Mouse (Mus musculus): ENCODE results near the gene Ube2l3. TPM values are rescaled to one million over a fixed set of nuclear protein-coding genes. Genes with fewer than 3 reads are reported as not detected.
A peak's percentile ranks its signal among the peaks of the same experiment; 100 is the strongest.
"Not testable (repeated sequence)": the region's sequence is repeated elsewhere in the genome, so short reads cannot be mapped to it uniquely, and the experiment has no call there.

Ube2l3 gene
- polyA plus RNA-seq, 1 experiment from 2014 or later, result 394 TPM

DNA sequence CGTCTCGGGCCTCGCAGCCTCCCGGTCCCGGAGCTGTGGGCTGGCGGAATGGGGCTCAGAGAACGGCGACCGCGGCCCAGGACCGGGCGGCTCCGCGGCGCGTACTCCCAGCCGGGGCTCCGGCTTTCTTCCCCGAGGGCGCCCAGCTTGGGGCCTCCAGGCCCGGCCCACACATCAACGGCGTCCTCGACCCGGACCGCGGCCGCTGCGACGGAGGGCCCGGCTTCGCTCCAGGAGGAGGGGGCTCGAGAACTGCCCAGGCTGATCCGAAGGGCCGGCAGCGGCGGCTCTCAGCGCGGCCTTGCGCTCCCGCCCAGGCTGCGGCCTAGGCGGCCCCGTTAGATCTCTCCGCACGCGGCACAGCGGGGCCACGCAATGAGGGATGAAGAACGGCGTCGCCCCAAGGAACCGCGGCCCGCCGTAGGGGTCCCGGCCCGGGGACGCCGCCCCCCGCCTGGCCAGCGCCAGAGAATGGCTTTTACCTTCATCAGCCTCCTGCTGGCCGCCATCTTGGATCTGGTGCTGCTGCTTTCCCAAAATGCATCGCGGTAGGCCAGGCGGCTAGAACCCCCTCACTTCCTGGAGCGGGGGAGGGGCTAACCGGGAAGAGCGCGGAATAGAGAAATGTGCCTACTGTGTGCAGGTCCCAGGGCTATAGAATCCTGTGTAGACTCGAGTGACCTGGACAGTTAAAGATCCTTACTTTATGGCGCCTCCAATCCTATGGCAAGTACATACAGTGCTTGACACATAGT is 1.3 kb downstream of the Ube2l3 start:
- H3K36me3 ChIP-seq, result peaks cover 15% of the 10 kb centered on the region
- peaks cover 16% of the 10 kb centered on the region for H3K4me1 ChIP-seq (replicated peaks)
- peaks cover 2% of the 10 kb centered on the region for H3K27me3 ChIP-seq (ENCODE audit: insufficient read depth, poor library complexity, severe bottlenecking)
- under 1% methylated on average over 72 of the region's 72 CpGs for WGBS
- H3K9me3 ChIP-seq, result no peaks in the 10 kb centered on the region
- peak; percentile 86 for DNase-seq (ENCODE audit: low spot score)
- H3K4me3 ChIP-seq, result peak overlapping the region; percentile 100
- H3K27ac ChIP-seq, result peak overlapping the region; percentile 99

DNA sequence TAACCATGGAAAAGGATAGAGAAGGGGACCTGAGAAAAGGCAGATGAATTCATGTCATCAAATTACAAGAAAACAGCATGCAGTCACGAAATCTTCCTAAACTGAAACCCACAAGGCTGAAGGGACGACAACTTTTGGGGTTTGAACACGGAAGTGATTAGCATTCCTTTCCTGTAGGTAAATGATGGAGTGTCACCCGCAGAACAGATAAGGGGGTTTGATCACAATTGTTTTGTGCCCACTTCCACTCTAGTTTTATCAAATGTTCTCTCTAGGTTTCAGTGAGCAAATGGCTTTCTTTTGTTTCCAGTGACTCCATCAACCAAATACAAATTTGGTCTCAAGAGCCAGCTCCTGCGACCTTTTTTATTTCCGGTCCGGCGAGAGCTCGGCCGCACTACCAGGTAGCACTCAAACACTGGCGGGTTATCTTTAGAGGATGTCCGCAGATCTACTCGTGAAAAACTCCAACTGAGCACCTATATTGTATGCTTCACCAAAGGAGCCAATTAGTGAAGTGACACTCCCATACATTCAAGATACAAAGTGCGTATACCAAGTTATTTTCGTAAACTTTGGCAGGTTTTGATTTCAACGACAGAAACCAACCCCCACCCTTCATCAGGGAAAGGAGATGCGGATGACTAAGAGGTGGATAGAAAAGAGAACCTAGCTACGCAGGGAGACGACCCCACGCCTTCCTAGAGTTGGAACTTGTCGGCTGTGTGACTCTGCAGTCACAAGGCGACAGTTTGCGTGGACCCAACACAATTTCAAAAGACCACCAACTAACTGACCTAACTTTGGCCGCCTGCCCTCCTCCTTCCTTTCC is 2.1 kb downstream of the Ube2l3 start:
- peak overlapping the region; percentile 100 for H3K4me3 ChIP-seq
- DNase-seq (ENCODE audit: low spot score), result no peak
- peak overlapping the region; percentile 99 for H3K27ac ChIP-seq
- peaks cover 23% of the 10 kb centered on the region for H3K36me3 ChIP-seq
- H3K27me3 ChIP-seq (ENCODE audit: insufficient read depth, poor library complexity, severe bottlenecking), result no peaks in the 10 kb centered on the region
- no peaks in the 10 kb centered on the region for H3K9me3 ChIP-seq
- 9% methylated on average over 24 of the region's 24 CpGs for WGBS
- peaks cover 16% of the 10 kb centered on the region for H3K4me1 ChIP-seq (replicated peaks)

DNA sequence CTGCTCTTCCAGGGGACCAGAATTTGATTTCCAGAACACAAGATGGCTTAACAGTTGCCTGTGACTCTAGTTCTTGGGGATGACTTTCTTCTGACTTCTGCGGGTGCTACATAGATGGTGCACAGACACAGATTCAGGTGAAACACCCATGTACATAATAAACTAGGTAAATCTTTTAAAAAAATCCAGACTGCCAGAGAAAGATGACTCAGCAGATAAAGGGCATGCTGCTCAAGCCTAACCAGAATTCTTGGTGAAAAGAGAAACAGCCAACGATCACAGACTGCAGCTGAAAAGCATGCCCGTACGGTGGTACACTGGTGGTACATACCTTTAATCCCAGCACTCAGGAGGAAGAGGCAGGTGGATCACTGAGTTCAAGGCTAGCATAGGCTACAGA is 8.6 kb downstream of the Ube2l3 start:
- no peak for DNase-seq (ENCODE audit: low spot score)
- H3K27ac ChIP-seq, result no peak overlapping the region
- WGBS, result 98% methylated on average over 4 of the region's 4 CpGs
- no peak overlapping the region for H3K4me3 ChIP-seq
- H3K27me3 ChIP-seq (ENCODE audit: insufficient read depth, poor library complexity, severe bottlenecking), result no peaks in the 10 kb centered on the region
- H3K9me3 ChIP-seq, result no peaks in the 10 kb centered on the region
- no peaks in the 10 kb centered on the region for H3K4me1 ChIP-seq (replicated peaks)
- peaks cover 69% of the 10 kb centered on the region for H3K36me3 ChIP-seq

DNA sequence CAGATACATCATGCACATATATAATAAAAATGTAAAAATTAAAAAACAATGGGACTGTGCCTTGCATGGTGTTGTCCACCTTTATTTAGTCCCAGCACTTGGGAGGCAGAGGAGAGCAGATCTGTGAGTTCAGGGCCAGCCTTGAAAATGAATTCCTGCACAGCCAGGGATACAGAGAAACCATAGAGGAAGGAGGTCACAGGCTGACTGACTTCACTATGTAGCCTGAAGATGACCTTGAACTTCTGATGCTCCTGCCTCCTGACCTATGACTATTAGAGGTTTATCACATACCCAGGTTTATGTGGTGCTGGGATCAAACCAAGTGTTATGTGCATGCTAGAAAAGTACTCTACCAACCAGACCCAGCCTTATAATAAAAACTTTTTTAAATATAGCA is 17.0 kb downstream of the Ube2l3 start:
- Histone ChIP-seq H3K4me3 (no peak overlapping the region), H3K9me3 (0 out of 2 replicates have a peak, but pooled peaks cover 3% of the 10 kb centered on the region), H3K4me1 (replicated peaks) (no peaks in the 10 kb centered on the region), H3K27me3 (ENCODE audit: insufficient read depth, poor library complexity, severe bottlenecking) (no peaks in the 10 kb centered on the region), H3K36me3 (peaks cover 46% of the 10 kb centered on the region), H3K27ac (no peak overlapping the region)
- no peak for DNase-seq (ENCODE audit: low spot score)

DNA sequence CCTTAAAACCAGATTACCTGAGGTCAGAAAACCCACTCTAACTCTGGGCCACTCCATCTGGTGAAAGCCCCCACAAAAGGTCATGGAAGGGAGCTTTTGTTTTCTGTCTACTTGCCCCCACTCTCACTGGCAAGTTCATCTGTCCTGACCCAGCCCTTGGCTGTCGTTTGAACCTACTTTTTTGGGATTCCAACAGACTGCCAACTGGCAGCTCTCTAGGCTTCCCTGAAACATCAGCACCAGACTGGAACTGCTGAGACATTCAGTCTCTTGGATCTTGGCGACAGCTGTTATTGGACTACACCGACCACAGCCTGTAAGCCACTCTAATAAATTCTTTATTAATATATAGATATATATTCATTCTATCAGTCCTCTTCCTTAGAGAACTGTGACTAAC is 19.4 kb downstream of the Ube2l3 start:
- no peaks in the 10 kb centered on the region for H3K27me3 ChIP-seq (ENCODE audit: insufficient read depth, poor library complexity, severe bottlenecking)
- DNase-seq (ENCODE audit: low spot score), result no peak
- H3K4me3 ChIP-seq, result no peak overlapping the region
- H3K4me1 ChIP-seq (replicated peaks), result no peaks in the 10 kb centered on the region
- 0 out of 2 replicates have a peak, but pooled peaks cover 3% of the 10 kb centered on the region for H3K9me3 ChIP-seq
- H3K36me3 ChIP-seq, result peaks cover 46% of the 10 kb centered on the region
- no peak overlapping the region for H3K27ac ChIP-seq
- 87% methylated on average over 3 of the region's 3 CpGs for WGBS

DNA sequence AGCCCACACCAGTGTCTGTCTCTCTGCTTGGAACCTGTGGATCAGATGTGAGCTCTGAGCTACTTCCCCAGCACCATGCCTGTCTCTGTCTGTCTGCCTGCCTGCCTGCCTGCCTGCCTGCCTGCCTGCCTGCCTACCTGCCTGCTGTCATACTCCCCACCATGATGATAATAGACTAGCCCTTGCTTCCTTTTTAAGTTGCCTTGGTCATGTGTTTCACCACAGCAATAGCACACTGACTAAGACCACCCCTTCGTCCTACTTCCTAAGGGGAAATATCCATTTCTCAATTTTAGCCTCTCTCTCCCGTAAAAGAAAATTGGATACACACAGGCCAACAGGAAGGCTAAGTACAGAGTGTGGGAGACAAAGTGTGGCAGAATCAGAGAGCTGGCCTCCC is 20.3 kb downstream of the Ube2l3 start:
- Histone ChIP-seq H3K4me3 (no peak overlapping the region), H3K27me3 (ENCODE audit: insufficient read depth, poor library complexity, severe bottlenecking) (no peaks in the 10 kb centered on the region), H3K27ac (no peak overlapping the region), H3K9me3 (0 out of 2 replicates have a peak, but pooled peaks cover 3% of the 10 kb centered on the region), H3K36me3 (peaks cover 46% of the 10 kb centered on the region), H3K4me1 (replicated peaks) (no peaks in the 10 kb centered on the region)
- no peak for DNase-seq (ENCODE audit: low spot score)
- WGBS, result 91% methylated on average over 2 of the region's 2 CpGs

DNA sequence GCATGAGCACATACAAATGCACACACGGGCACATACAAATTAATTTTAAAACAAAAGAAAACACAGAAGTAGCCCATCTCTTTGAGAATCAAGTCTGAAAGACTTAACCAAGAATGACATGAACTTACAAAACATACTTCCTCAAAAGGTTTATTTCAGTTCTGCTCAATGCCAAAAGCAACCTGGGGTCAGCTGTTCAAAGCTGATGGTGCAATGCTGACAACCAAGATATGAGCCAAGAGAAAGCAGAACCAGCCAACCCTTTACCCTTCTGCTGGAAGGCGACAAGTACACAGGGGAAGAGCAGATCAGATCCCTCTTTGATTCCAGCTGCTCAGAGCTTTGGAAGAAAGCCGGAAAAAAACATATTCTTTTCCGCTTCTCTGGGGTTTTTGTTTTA is 21.1 kb downstream of the Ube2l3 start:
- Histone ChIP-seq H3K36me3 (peaks cover 44% of the 10 kb centered on the region), H3K9me3 (0 out of 2 replicates have a peak, but pooled peaks cover 3% of the 10 kb centered on the region), H3K27me3 (ENCODE audit: insufficient read depth, poor library complexity, severe bottlenecking) (no peaks in the 10 kb centered on the region), H3K27ac (no peak overlapping the region), H3K4me1 (replicated peaks) (no peaks in the 10 kb centered on the region), H3K4me3 (no peak overlapping the region)
- 87% methylated on average over 4 of the region's 4 CpGs for WGBS
- DNase-seq (ENCODE audit: low spot score), result no peak

DNA sequence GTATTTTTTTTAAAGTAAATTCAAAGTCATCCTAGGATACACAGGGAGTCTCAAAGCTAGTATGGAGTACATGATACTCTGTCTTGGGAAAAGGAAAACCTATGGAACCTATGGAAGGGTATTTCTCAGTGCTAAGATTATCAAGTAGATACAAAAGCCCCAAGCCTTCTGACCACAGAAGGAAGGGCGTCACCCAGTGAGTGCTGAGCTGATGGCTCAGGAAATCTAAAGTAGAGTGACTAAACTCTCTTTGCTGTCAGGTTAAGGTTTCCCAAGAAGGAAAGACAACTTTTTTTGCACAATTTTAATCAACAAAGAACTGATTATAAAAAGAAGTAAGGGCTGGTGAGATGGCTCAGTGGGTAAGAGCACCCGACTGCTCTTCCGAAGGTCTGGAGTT is 22.7 kb downstream of the Ube2l3 start:
- 94% methylated on average over 3 of the region's 3 CpGs for WGBS

DNA sequence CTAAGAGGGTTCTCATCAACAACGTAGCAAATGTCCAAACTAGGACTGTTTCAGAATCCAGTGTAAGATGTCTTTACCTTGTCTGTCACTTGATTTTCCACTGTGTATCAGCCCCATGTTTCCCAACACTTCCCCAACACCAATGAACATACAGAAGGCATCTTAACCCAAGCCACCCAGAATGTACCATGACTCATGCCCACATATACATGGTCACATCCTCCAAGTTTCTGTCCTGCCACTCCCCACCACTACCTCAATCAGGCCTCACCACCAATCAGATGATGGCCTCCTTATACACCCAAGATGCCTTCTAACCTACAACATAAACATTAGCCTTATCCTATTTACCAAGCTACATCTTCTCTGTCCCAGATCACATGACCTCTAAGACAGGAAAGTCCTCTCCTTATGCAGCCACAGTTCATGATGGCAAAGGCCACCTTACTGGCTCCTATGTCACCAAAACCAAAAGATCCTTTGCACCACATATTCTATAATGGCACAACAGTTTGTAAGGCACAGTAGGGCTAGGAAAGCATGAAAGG is 24.8 kb downstream of the Ube2l3 start:
- no peak for DNase-seq (ENCODE audit: low spot score)
- H3K27me3 ChIP-seq (ENCODE audit: insufficient read depth, poor library complexity, severe bottlenecking), result no peaks in the 10 kb centered on the region
- no peak overlapping the region for H3K4me3 ChIP-seq
- no peak overlapping the region for H3K27ac ChIP-seq
- H3K36me3 ChIP-seq, result peaks cover 60% of the 10 kb centered on the region
- no peaks in the 10 kb centered on the region for H3K4me1 ChIP-seq (replicated peaks)
- 90% methylated on average over 1 of the region's 1 CpGs for WGBS
- H3K9me3 ChIP-seq, result no peaks in the 10 kb centered on the region

More for the DNA sequence above, 22.7 kb downstream of the Ube2l3 start:
- Histone ChIP-seq H3K4me3 (no peak overlapping the region), H3K4me1 (replicated peaks) (no peaks in the 10 kb centered on the region), H3K27ac (no peak overlapping the region), H3K36me3 (peaks cover 45% of the 10 kb centered on the region), H3K27me3 (ENCODE audit: insufficient read depth, poor library complexity, severe bottlenecking) (no peaks in the 10 kb centered on the region), H3K9me3 (no peaks in the 10 kb centered on the region)
- DNase-seq (ENCODE audit: low spot score), result no peak

DNA sequence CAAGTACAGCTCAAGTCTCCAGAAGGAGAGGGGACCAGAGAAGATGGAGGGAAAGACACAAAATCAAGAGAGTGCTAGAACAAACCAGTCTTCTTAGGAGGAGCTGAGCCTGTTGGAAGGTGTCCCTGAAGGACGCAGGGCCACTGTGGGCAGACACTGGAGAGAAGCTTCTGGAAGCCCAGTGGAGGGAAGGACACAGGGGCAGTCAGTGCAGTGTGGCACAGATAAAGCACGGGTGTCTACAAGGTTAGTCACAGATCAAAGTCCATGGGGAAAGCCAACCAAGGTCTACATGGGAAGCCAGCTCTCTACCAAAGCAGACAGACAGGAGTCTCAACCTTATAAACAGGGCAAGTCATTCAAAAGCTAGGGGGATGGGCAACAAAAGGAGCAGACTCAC is 26.7 kb downstream of the Ube2l3 start:
- 91% methylated on average over 2 of the region's 2 CpGs for WGBS
- peaks cover 79% of the 10 kb centered on the region for H3K36me3 ChIP-seq

DNA sequence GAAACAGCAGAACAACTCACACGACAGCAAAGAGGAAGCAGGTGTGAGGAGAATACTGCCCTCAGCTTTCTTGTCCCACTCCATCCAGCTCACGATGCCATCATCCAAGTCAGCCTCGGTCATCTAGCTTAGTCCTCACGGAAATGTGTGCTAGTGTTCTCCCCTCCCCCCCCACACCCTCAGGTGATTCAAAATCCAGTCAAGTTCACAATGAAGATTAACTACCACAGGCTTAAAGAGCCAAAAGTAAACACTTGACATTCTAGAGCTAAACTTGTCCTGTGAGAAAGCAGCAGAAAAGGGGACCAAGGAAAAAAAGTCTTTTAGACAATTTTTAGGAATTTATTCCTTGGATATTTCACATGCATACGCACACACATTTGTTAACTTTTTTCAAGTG is 34.4 kb downstream of the Ube2l3 start:
- H3K27me3 ChIP-seq (ENCODE audit: insufficient read depth, poor library complexity, severe bottlenecking), result no peaks in the 10 kb centered on the region
- 91% methylated on average over 5 of the region's 5 CpGs for WGBS
- no peak overlapping the region for H3K27ac ChIP-seq
- H3K4me3 ChIP-seq, result no peak overlapping the region
- peaks cover 89% of the 10 kb centered on the region for H3K36me3 ChIP-seq
- no peak for DNase-seq (ENCODE audit: low spot score)
- no peaks in the 10 kb centered on the region for H3K4me1 ChIP-seq (replicated peaks)
- H3K9me3 ChIP-seq, result no peaks in the 10 kb centered on the region

More for the DNA sequence above, 26.7 kb downstream of the Ube2l3 start:
- H3K27me3 ChIP-seq (ENCODE audit: insufficient read depth, poor library complexity, severe bottlenecking), result no peaks in the 10 kb centered on the region
- DNase-seq (ENCODE audit: low spot score), result no peak
- no peaks in the 10 kb centered on the region for H3K9me3 ChIP-seq
- no peak overlapping the region for H3K27ac ChIP-seq
- no peaks in the 10 kb centered on the region for H3K4me1 ChIP-seq (replicated peaks)
- H3K4me3 ChIP-seq, result no peak overlapping the region

DNA sequence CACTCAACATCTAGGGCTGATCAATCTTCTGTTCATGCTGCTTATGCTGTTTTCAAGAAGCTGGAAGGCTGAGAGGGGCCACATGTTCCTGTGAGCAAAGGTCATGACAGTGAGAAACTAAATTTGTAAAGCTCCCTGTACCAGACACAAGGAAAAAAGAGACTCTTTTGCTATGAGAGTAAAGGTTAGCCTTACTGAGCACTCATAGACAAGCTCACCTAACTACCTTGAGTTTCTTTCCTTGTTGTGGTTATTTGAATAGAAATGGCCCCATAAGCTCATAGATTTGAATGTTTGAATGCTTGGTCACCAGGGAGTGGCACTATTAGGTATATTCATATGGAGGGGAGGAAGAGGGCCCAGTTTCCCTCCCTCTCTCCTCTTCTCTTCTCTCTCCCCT is 35.3 kb downstream of the Ube2l3 start:
- Histone ChIP-seq H3K27ac (no peak overlapping the region), H3K27me3 (ENCODE audit: insufficient read depth, poor library complexity, severe bottlenecking) (no peaks in the 10 kb centered on the region), H3K4me3 (no peak overlapping the region), H3K9me3 (no peaks in the 10 kb centered on the region), H3K36me3 (peaks cover 87% of the 10 kb centered on the region), H3K4me1 (replicated peaks) (no peaks in the 10 kb centered on the region)
- no peak for DNase-seq (ENCODE audit: low spot score)

DNA sequence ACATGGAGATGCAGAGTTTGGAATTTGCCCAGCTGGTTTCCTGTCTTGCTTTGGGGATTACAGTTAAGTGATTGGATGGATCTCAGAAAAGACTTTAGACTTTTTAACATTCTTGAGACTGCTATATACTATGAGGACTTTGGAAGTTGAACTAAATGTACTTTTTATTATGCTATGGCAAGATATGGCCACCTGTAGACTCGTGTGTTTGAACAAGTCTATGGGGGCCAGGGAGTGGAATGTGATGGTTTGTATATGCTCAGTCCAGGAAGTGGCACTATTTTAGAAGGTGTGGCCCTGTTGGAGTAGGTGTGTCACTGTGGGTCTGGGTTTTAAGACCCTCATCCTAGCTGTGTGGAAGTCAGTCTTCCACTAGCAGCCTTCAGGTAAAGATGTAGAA is 37.0 kb downstream of the Ube2l3 start:
- not testable (repeated sequence) for DNase-seq (ENCODE audit: low spot score); H3K4me3 ChIP-seq; H3K27me3 ChIP-seq (ENCODE audit: insufficient read depth, poor library complexity, severe bottlenecking); H3K9me3 ChIP-seq; H3K4me1 ChIP-seq (replicated peaks); H3K27ac ChIP-seq
- H3K36me3 ChIP-seq, result peaks cover 84% of the 10 kb centered on the region
- 94% methylated on average over 1 of the region's 1 CpGs for WGBS

All from hindbrain, embryonic 10.5 days (tissue).